Mouse (Mus musculus): ENCODE data around the gene Rarg. TPM values are rescaled to one million over a fixed set of nuclear protein-coding genes. Genes with fewer than 3 reads are reported as not detected.

Gene Rarg
- polyA plus RNA-seq, 2 experiments: 1.9 to 2.5 TPM

GRCm38 (mm10) chr15:102203835-102204381 is 53.4 kb downstream of the Rarg start:
- DNase-seq (ENCODE audit: low read depth in 3 of 3, low spot score in 3 of 3): peak; percentile 39 to 51 (median 47)
- Histone ChIP-seq H3K4me1 (replicated peaks; ENCODE audit: control insufficient read depth in 2 of 2, insufficient read depth in 2 of 2, low read length in 1 of 2) (peaks cover 8 to 21% of the 10 kb centered on the region in 2 experiments), H3K4me2 (ENCODE audit: low read depth) (peak overlapping the region; percentile 99), H3K9me3 (ENCODE audit: control insufficient read depth, low read length) (no peaks in the 10 kb centered on the region), H3K4me3 (ENCODE audit: insufficient read depth in 1 of 2, low read depth in 2 of 2, low read length in 2 of 2) (peak overlapping the region; percentile 90 to 97), H3K36me3 (replicated peaks; ENCODE audit: control insufficient read depth, insufficient read depth, low read depth) (peaks cover 20% of the 10 kb centered on the region), H3K9ac (replicated peaks) (peak overlapping the region; percentile 93), H3K27ac (peak overlapping the region; percentile 72), H3K27me3 (ENCODE audit: control insufficient read depth, insufficient read depth, low read length) (no peaks in the 10 kb centered on the region)
- 0% methylated on average over 37 of the region's 72 CpGs for WGBS (ENCODE audit: insufficient replicate concordance)
- TF ChIP-seq CTCF (IDR thresholded peaks at IDR 0.05; ENCODE audit: low read depth): no peak
- TF ChIP-seq EP300 (IDR thresholded peaks at IDR 0.05; ENCODE audit: low read depth): no peak
- ATAC-seq (ENCODE audit: insufficient read depth): peak; percentile 63

- peak; percentile 95 for ATAC-seq (ENCODE audit: insufficient read depth)
- H3K9me3 ChIP-seq (ENCODE audit: control insufficient read depth, low read length): no peaks in the 10 kb centered on the region
- peak; percentile 85 to 86 (median 86) for DNase-seq (ENCODE audit: low read depth in 3 of 3, low spot score in 3 of 3)
- H3K4me1 ChIP-seq (replicated peaks; ENCODE audit: control insufficient read depth in 2 of 2, insufficient read depth in 2 of 2, low read length in 1 of 2): peaks cover 8 to 21% of the 10 kb centered on the region in 2 experiments
- peak within 1 kb of the TSS; percentile 72 for H3K27ac ChIP-seq
- H3K36me3 ChIP-seq (replicated peaks; ENCODE audit: control insufficient read depth, insufficient read depth, low read depth): peaks cover 14% of the 10 kb centered on the region
- peak within 1 kb of the TSS; percentile 93 for H3K9ac ChIP-seq (replicated peaks)
- H3K27me3 ChIP-seq (ENCODE audit: control insufficient read depth, insufficient read depth, low read length): no peaks in the 10 kb centered on the region
- peak within 1 kb of the TSS; percentile 99 for H3K4me2 ChIP-seq (ENCODE audit: low read depth)
- TF ChIP-seq EP300 (IDR thresholded peaks at IDR 0.05; ENCODE audit: low read depth) (no peak), CTCF (IDR thresholded peaks at IDR 0.05; ENCODE audit: low read depth) (0 out of 2 replicates have a peak, but pooled peaks have one; percentile 6)
- WGBS (ENCODE audit: insufficient replicate concordance): under 1% methylated on average over 56 of the region's 68 CpGs
- H3K4me3 ChIP-seq (ENCODE audit: insufficient read depth in 1 of 2, low read depth in 2 of 2, low read length in 2 of 2): peak within 1 kb of the TSS; percentile 90 to 97
These were observed 54.1 kb downstream of the Rarg start, which contains the start of gene Zfp740 for GRCm38 (mm10) chr15:102202971-102203834. Zfp740 (plus strand) TSS chr15:102203249.

- Histone ChIP-seq H3K27ac (no peak overlapping the region), H3K9ac (replicated peaks) (no peak overlapping the region), H3K4me1 (replicated peaks; ENCODE audit: control insufficient read depth in 2 of 2, insufficient read depth in 2 of 2, low read length in 1 of 2) (peaks cover 3 to 15% of the 10 kb centered on the region in 2 experiments), H3K36me3 (replicated peaks; ENCODE audit: control insufficient read depth, insufficient read depth, low read depth) (no peaks in the 10 kb centered on the region), H3K27me3 (ENCODE audit: control insufficient read depth, insufficient read depth, low read length) (no peaks in the 10 kb centered on the region), H3K4me2 (ENCODE audit: low read depth) (no peak overlapping the region), H3K4me3 (ENCODE audit: insufficient read depth in 1 of 2, low read depth in 2 of 2, low read length in 2 of 2) (no peak overlapping the region), H3K9me3 (ENCODE audit: control insufficient read depth, low read length) (no peaks in the 10 kb centered on the region)
- ATAC-seq (ENCODE audit: insufficient read depth) (no peak), DNase-seq (ENCODE audit: low read depth in 3 of 3, low spot score in 3 of 3) (no peak)
- 56% methylated on average over 4 of the region's 4 CpGs for WGBS (ENCODE audit: insufficient replicate concordance)
- TF ChIP-seq EP300 (IDR thresholded peaks at IDR 0.05; ENCODE audit: low read depth): no peak
- TF ChIP-seq CTCF (IDR thresholded peaks at IDR 0.05; ENCODE audit: low read depth): no peak
These were observed 58.5 kb downstream of the Rarg start for GRCm38 (mm10) chr15:102198841-102199240.

GRCm38 (mm10) chr15:102195373-102195772 is 61.9 kb downstream of the Rarg start:
- no peaks in the 10 kb centered on the region for H3K9me3 ChIP-seq (ENCODE audit: control insufficient read depth, low read length)
- 60% methylated on average over 4 of the region's 4 CpGs for WGBS (ENCODE audit: insufficient replicate concordance)
- H3K9ac ChIP-seq (replicated peaks): no peak overlapping the region
- H3K27ac ChIP-seq: no peak overlapping the region
- no peaks in the 10 kb centered on the region for H3K27me3 ChIP-seq (ENCODE audit: control insufficient read depth, insufficient read depth, low read length)
- H3K4me1 ChIP-seq (replicated peaks; ENCODE audit: control insufficient read depth in 2 of 2, insufficient read depth in 2 of 2, low read length in 1 of 2): peaks cover 0 to 20% of the 10 kb centered on the region in 2 experiments; a peak in 2 of 4 replicates
- no peak overlapping the region for H3K4me3 ChIP-seq (ENCODE audit: insufficient read depth in 1 of 2, low read depth in 2 of 2, low read length in 2 of 2)
- DNase-seq (ENCODE audit: low read depth in 3 of 3, low spot score in 3 of 3) (no peak), ATAC-seq (ENCODE audit: insufficient read depth) (no peak)
- H3K36me3 ChIP-seq (replicated peaks; ENCODE audit: control insufficient read depth, insufficient read depth, low read depth): no peaks in the 10 kb centered on the region
- TF ChIP-seq EP300 (IDR thresholded peaks at IDR 0.05; ENCODE audit: low read depth): no peak
- no peak for TF ChIP-seq CTCF (IDR thresholded peaks at IDR 0.05; ENCODE audit: low read depth)
- no peak overlapping the region for H3K4me2 ChIP-seq (ENCODE audit: low read depth)

GRCm38 (mm10) chr15:102194439-102194838 is 62.9 kb downstream of the Rarg start:
- peaks cover 0 to 20% of the 10 kb centered on the region in 2 experiments; a peak in 2 of 4 replicates for H3K4me1 ChIP-seq (replicated peaks; ENCODE audit: control insufficient read depth in 2 of 2, insufficient read depth in 2 of 2, low read length in 1 of 2)
- no peaks in the 10 kb centered on the region for H3K36me3 ChIP-seq (replicated peaks; ENCODE audit: control insufficient read depth, insufficient read depth, low read depth)
- no peaks in the 10 kb centered on the region for H3K9me3 ChIP-seq (ENCODE audit: control insufficient read depth, low read length)
- 32% methylated on average over 4 of the region's 4 CpGs for WGBS (ENCODE audit: insufficient replicate concordance)
- no peak overlapping the region for H3K4me3 ChIP-seq (ENCODE audit: insufficient read depth in 1 of 2, low read depth in 2 of 2, low read length in 2 of 2)
- H3K9ac ChIP-seq (replicated peaks): no peak overlapping the region
- TF ChIP-seq EP300 (IDR thresholded peaks at IDR 0.05; ENCODE audit: low read depth): no peak
- no peak for TF ChIP-seq CTCF (IDR thresholded peaks at IDR 0.05; ENCODE audit: low read depth)
- no peak for DNase-seq (ENCODE audit: low read depth in 3 of 3, low spot score in 3 of 3)
- no peak overlapping the region for H3K4me2 ChIP-seq (ENCODE audit: low read depth)
- H3K27ac ChIP-seq: no peak overlapping the region; the same call in 1 of the 2 replicates
- ATAC-seq (ENCODE audit: insufficient read depth): no peak
- no peaks in the 10 kb centered on the region for H3K27me3 ChIP-seq (ENCODE audit: control insufficient read depth, insufficient read depth, low read length)
